Mouse (Mus musculus) frontal cortex, adult (tissue): ENCODE results near the gene Scamp3.

ENCODE experiments used
- ATAC-seq: cut with Nextera tagmentation; 2 replicates; pipeline ENCODE4 v1.9.2; 2017; ENCODE audit warnings: mild to moderate bottlenecking, moderate library complexity, mixed read lengths; ENCODE audit not compliant: low TSS enrichment

The Scamp3 gene

GRCm38 (mm10) chr3:89226361-89226760 is 49.1 kb downstream of the Scamp3 start:
- no peak for ATAC-seq

- ATAC-seq, result no peak
These were observed 49.6 kb downstream of the Scamp3 start, which contains the start of gene Mtx1 for GRCm38 (mm10) chr3:89226900-89227299. Gene Mtx1 (minus strand): TSS chr3:89227088.

- peak; percentile 71 for ATAC-seq
These were observed 50.3 kb downstream of the Scamp3 start for GRCm38 (mm10) chr3:89227307-89228179.

GRCm38 (mm10) chr3:89228180-89228549 is 50.9 kb downstream of the Scamp3 start:
- peak; percentile 51 for ATAC-seq

GRCm38 (mm10) chr3:89228836-89229235 is 51.6 kb downstream of the Scamp3 start, which contains the start of gene Muc1:
Gene Muc1 (plus strand): TSS chr3:89229057.
- no peak for ATAC-seq

- no peak for ATAC-seq
These were observed 52.0 kb downstream of the Scamp3 start for GRCm38 (mm10) chr3:89229276-89229675.

GRCm38 (mm10) chr3:89230561-89230960 is 53.3 kb downstream of the Scamp3 start:
- ATAC-seq, result no peak

- ATAC-seq, result no peak
These were observed 54.1 kb downstream of the Scamp3 start for GRCm38 (mm10) chr3:89231345-89231744.

GRCm38 (mm10) chr3:89231772-89232275 is 54.6 kb downstream of the Scamp3 start:
- ATAC-seq, result no peak
